Mouse (Mus musculus) lung, embryonic 16.5 days (tissue): Measurements from ENCODE around the gene Plau. TPM values are rescaled to one million over a fixed set of nuclear protein-coding genes. Genes with fewer than 3 reads are reported as not detected.
A peak's percentile ranks its signal among the peaks of the same experiment; 100 is the strongest.

Experiments
- ATAC-seq: fragments of 200-750 bp; cut with Nextera tagmentation; 2 replicates; pipeline ENCODE4 v1.8.0; 2017; ENCODE audit warnings: low read depth, mild to moderate bottlenecking, moderate library complexity
- H3K27ac ChIP-seq: fragments of 300-500 bp; sonication (generic); 2 replicates; pipeline ENCODE4 v1.5.1; 2014; ENCODE audit warnings: mild to moderate bottlenecking, control low read depth, low read length
- H3K27me3 ChIP-seq: fragments of 300-500 bp; sonication (generic); 2 replicates; pipeline ENCODE4 v1.6.1; 2014; ENCODE audit warnings: low read depth, low read length, mixed read lengths; ENCODE audit not compliant: control insufficient read depth, insufficient read depth
- H3K36me3 ChIP-seq: fragments of 300-500 bp; sonication (generic); 2 replicates; pipeline ENCODE4 v1.6.1; 2014; ENCODE audit warnings: low read length; ENCODE audit not compliant: control insufficient read depth, insufficient read depth
- H3K4me1 ChIP-seq: fragments of 300-500 bp; sonication (generic); replicated peaks from 2 replicates; pipeline ENCODE4 v1.6.1; 2014; ENCODE audit warnings: low read length, mixed read lengths; ENCODE audit not compliant: control insufficient read depth, insufficient read depth
- H3K4me2 ChIP-seq: fragments of 300-500 bp; sonication (generic); 2 replicates; pipeline ENCODE4 v1.6.1; 2014; ENCODE audit warnings: low read depth, low read length, control low read depth
- H3K4me3 ChIP-seq: fragments of 300-500 bp; sonication (generic); 2 replicates; pipeline ENCODE4 v1.5.1; 2014; ENCODE audit warnings: mild to moderate bottlenecking, low read length, control low read depth
- H3K9ac ChIP-seq: fragments of 300-500 bp; sonication (generic); 2 replicates; pipeline ENCODE4 v1.6.1; 2014; ENCODE audit warnings: low read length, control low read depth
- H3K9me3 ChIP-seq: fragments of 300-500 bp; sonication (generic); 2 replicates; pipeline ENCODE4 v1.6.1; 2016; ENCODE audit warnings: low read length; ENCODE audit not compliant: control insufficient read depth
- WGBS: fragments of 180-500 bp; shearing (Covaris S2); extraction: QIAGEN DNeasy Blood & Tissue Kit; methylation state at CpG from one replicate; pipeline ENCODE4 v1.1.7; 2014; 5-methylcytosine and 5-hydroxymethylcytosine counted together
- polyA plus RNA-seq: library from polyadenylated mRNA; unstranded; fragments of >200 nt; fragmentation: Nextera tagmentation; extraction: Ambion mirVana; gene quantifications from 2 replicates; pipeline ENCODE4 v1.2.1, GENCODE M21; 2015

Gene Plau
- polyA plus RNA-seq, 1 experiment from 2014 or later = 2.1 TPM

DNA sequence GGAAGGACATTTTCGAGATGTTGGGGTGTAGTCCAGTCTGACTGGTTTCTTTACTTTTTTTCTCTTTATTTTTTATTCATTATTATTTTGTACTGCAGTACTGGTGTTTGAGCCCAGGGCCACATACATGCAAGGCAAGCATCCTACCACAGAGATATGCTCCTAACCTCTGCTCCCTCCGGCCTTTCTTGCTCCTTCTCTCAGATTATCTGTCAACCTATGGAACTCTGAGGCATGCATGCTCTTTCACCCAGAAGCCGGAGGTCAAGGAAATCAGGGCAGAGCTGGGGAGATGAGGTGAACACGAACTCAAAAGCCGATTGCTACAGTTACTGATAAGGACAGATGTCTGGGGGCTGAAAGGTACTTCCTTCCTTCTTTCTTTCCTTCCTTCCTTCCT lies 32.0 kb upstream of the Plau start:
- no peak overlapping the region for H3K4me3 ChIP-seq
- no peak for ATAC-seq
- H3K4me2 ChIP-seq = no peak overlapping the region
- H3K27ac ChIP-seq = peak overlapping the region; percentile 5; the same call in 1 of the 2 replicates
- H3K36me3 ChIP-seq = no peaks in the 10 kb centered on the region
- peaks cover 26% of the 10 kb centered on the region for H3K4me1 ChIP-seq
- H3K9me3 ChIP-seq = no peaks in the 10 kb centered on the region
- 49% methylated on average over 5 of the region's 5 CpGs for WGBS
- H3K9ac ChIP-seq = no peak overlapping the region
- H3K27me3 ChIP-seq = no peaks in the 10 kb centered on the region

DNA sequence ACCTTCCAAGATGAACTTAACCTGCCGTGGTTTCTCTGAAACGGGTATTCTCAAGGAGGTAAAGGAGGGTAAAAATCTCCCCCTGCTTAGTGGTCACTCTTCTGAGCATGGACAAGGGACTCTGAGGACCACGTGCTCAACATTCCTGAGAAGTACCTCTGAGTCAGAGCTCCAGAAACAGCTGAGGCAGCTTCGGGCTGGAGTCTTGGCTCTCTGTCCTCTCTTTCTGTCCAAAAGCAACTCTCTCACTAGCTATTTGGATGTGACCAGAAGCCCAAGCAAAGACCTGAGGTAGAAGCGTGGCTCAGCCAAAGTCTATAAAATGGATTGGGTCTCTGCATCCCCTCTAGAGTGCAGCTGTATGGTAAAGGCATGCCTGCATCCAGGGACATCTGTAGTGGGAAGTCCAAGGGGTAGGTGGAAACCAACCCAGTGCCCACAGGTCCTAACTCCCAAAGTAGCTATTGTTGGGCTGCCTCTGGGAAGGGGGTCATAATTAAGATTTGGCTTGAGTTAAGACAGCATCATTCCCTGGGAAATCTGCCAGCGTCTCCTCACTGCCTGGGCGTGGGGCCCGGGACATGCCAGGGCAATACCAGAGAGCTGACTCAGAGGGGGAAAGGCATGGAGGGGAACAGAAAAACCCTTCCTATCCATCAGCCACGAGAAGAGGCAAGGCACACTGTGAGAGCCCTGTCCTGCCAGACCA lies 31.3 kb upstream of the Plau start:
- peak; percentile 85 for ATAC-seq
- no peaks in the 10 kb centered on the region for H3K27me3 ChIP-seq
- H3K9me3 ChIP-seq = no peaks in the 10 kb centered on the region
- peaks cover 26% of the 10 kb centered on the region for H3K4me1 ChIP-seq
- H3K9ac ChIP-seq = no peak overlapping the region
- 31% methylated on average over 9 of the region's 9 CpGs for WGBS
- H3K4me3 ChIP-seq = no peak overlapping the region
- 0 out of 2 replicates have a peak overlapping the region, but pooled peaks have one; percentile 24 for H3K4me2 ChIP-seq
- no peaks in the 10 kb centered on the region for H3K36me3 ChIP-seq
- peak overlapping the region; percentile 84 for H3K27ac ChIP-seq

DNA sequence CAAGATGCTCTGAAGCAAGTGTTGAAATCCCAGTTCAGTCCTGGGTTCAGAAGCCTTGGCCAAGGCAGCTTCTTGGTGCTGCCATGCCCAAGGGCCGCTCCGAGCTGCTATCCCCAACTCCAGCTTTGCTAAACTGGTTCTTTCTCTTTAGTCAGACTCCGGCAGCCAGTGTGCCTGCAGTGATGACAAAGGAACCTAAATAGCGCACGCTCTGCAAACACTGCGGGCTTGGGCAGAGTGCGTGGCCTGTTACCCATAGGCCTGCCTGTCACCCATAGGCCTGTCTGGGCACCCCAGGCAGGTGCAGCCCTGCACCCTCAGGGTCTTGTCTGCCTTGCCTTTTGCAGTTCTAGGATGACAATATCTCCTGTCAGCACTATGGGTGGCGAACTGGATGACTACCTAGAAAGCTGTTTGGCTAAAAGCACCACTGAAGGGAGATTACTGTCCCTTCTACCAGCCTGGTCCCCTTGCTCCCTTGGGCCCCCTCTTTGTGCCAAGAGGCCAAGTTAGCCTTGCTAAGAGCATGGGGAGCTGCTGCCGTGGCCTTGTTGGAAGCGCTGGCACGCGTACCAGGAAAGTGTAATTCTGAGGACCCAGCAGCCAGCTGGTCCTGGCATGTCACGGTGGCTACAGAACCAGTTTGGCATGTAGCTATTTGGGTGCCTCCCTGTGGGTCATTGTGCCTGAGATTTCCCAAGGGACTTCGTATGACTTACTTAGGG lies 30.2 kb upstream of the Plau start:
- Histone ChIP-seq H3K9me3 (no peaks in the 10 kb centered on the region), H3K36me3 (no peaks in the 10 kb centered on the region), H3K27ac (peak overlapping the region; percentile 84; the same call in 1 of the 2 replicates), H3K27me3 (no peaks in the 10 kb centered on the region), H3K4me1 (peaks cover 26% of the 10 kb centered on the region), H3K9ac (no peak overlapping the region), H3K4me2 (no peak overlapping the region), H3K4me3 (no peak overlapping the region)
- 69% methylated on average over 14 of the region's 14 CpGs for WGBS
- no peak for ATAC-seq

DNA sequence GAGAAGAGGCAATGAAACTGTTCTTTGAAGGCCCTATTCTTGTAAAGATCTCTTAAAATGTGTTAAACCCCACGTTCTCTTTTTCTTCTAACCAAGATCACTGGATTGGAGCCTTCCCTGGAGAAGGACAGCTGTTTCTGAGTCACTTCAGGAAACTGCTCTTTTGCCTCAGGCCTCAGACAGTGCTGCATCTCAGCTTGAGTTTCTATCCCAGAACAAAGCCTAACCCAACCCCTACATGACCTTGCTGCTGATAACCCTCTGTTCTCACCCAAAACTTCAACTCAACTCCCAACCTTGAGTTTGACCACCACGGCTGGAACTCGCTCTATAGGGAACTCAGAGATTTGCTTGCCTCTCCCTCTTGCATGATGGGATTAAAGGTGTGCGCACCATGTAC lies 27.1 kb upstream of the Plau start:
- 82% methylated on average over 4 of the region's 4 CpGs for WGBS
- Histone ChIP-seq H3K36me3 (no peaks in the 10 kb centered on the region), H3K27me3 (no peaks in the 10 kb centered on the region)

DNA sequence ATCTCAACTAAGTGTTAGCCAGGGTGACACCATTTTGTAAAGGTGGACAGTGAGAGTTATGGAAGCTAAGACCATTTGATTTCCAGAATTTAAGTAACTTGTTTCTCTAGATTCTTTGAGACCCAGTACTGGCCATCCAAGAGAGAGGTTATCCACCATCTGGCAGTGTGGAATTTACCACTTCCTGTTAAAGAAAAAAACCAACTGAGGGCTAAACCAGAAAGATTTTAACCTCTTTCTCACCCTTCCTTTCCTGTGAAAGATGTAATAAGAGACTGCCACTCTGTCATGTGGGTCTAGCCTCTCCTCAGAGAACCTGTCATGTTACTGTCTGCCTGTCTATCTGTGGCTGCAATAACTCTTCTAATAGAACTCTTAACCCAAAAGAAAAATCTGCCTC lies 26.6 kb upstream of the Plau start:
- Histone ChIP-seq H3K4me2 (no peak overlapping the region), H3K4me3 (no peak overlapping the region), H3K4me1 (peaks cover 15% of the 10 kb centered on the region), H3K9ac (no peak overlapping the region), H3K27me3 (no peaks in the 10 kb centered on the region), H3K9me3 (no peaks in the 10 kb centered on the region), H3K27ac (no peak overlapping the region), H3K36me3 (no peaks in the 10 kb centered on the region)
- ATAC-seq = no peak

More for the DNA sequence above, 27.1 kb upstream of the Plau start:
- H3K4me2 ChIP-seq = no peak overlapping the region
- H3K27ac ChIP-seq = no peak overlapping the region
- no peak overlapping the region for H3K4me3 ChIP-seq
- H3K4me1 ChIP-seq = peaks cover 19% of the 10 kb centered on the region
- no peaks in the 10 kb centered on the region for H3K9me3 ChIP-seq
- ATAC-seq = no peak
- H3K9ac ChIP-seq = no peak overlapping the region

DNA sequence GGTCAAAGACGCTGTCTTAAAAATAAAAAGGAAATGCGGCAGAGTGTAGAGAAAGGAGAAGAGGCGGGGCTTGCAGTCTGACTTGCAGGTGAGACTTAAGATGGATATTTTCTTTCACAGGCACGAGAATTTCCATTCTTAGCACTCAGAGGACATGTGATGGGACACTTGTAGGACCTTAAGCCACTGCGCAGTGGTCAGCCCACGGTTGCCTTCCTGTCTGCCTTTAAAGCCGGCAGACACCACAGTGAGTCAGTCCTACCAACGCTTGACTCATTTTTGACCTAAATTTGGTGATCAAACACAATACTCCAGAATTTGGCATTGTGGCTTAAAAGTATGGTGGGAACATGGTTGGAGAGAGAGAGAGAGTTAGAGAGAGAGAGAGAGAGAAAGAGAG lies 25.2 kb upstream of the Plau start:
- H3K9me3 ChIP-seq = no peaks in the 10 kb centered on the region
- 77% methylated on average over 8 of the region's 8 CpGs for WGBS
- H3K27me3 ChIP-seq = no peaks in the 10 kb centered on the region
- H3K4me2 ChIP-seq = no peak overlapping the region
- H3K27ac ChIP-seq = no peak overlapping the region
- H3K9ac ChIP-seq = no peak overlapping the region
- peaks cover under 1% of the 10 kb centered on the region for H3K4me1 ChIP-seq
- no peak for ATAC-seq
- H3K4me3 ChIP-seq = no peak overlapping the region
- H3K36me3 ChIP-seq = no peaks in the 10 kb centered on the region

DNA sequence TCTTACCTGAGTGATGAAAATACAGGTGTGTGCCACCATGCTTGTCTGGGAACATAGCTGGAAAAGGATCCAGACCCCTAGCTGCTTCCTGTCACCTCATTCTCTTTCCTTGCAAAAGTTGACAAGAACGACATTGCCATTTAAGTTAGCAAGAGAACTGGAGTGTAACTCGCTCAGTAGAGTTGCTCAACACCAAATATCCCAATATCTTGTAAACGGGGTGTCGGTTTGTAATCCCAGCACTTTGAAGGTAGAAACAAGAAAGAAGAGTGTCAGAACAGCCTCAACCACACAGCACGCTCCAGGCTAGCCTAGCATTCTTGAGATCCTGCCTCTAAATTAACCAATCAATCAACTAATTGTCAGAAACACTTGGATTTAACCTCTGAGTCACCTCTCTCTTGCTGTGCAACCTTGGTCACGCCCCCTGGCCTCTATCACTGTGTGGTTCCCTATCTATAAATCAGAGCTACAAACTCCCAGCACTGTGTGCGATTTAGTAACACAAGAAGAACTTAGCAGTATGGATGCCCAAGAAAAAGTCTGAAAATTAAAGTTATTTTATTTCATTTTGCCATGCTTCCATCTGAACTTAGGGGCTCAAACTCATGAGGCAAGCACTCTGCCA lies 24.6 kb upstream of the Plau start:
- Histone ChIP-seq H3K4me1 (no peaks in the 10 kb centered on the region), H3K9ac (no peak overlapping the region), H3K27me3 (no peaks in the 10 kb centered on the region), H3K4me3 (no peak overlapping the region), H3K27ac (no peak overlapping the region), H3K36me3 (no peaks in the 10 kb centered on the region), H3K4me2 (no peak overlapping the region), H3K9me3 (peaks cover 3% of the 10 kb centered on the region; the same call in 1 of the 2 replicates)
- no peak for ATAC-seq
- WGBS = 46% methylated on average over 7 of the region's 7 CpGs

DNA sequence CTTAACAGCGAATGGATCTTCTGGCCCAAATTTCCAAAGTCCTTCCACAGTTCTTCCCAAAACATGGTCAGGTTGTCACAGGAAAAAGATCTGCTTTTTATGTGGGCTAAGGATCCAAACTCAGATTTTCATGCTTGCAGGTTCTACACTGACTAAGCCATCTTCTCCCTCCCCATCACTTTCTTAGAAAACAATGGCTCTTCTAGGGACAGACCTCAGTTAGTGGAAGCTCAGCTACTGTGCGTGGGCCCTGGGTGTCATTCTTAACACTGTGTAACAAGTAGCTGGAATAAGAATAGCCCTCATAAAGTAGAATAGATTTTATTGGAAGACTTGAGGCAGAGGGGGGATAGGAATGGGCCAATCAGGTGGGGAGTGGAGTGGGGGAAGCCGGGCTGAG lies 21.0 kb upstream of the Plau start:
- H3K4me3 ChIP-seq = no peak overlapping the region
- H3K36me3 ChIP-seq = no peaks in the 10 kb centered on the region
- H3K9ac ChIP-seq = no peak overlapping the region
- no peak for ATAC-seq
- H3K4me2 ChIP-seq = no peak overlapping the region
- H3K27me3 ChIP-seq = no peaks in the 10 kb centered on the region
- H3K4me1 ChIP-seq = no peaks in the 10 kb centered on the region
- peaks cover 3% of the 10 kb centered on the region; the same call in 1 of the 2 replicates for H3K9me3 ChIP-seq
- WGBS = 86% methylated on average over 3 of the region's 3 CpGs
- H3K27ac ChIP-seq = no peak overlapping the region

DNA sequence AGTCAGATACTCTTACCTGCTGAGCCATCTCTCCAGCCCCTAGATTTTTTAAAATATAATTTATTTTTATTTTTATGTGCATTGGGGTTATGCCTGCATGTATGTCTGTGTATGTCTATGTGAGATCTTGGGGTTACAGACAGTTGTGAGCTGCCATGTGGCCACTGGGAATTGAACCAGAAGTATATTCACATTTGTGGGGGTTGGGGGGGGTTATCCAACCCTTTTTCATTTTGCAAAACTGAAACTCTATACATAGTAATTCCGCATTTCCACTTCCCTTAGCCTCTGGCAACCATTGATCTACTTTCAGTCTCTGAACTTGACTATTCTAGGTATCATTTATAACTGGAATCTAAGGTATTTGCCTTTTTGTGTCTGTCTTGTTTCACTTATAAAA lies 11.9 kb upstream of the Plau start:
- Histone ChIP-seq H3K4me2 (no peak overlapping the region), H3K9ac (no peak overlapping the region), H3K27ac (no peak overlapping the region), H3K9me3 (no peaks in the 10 kb centered on the region), H3K4me1 (no peaks in the 10 kb centered on the region), H3K36me3 (no peaks in the 10 kb centered on the region), H3K4me3 (no peak overlapping the region), H3K27me3 (no peaks in the 10 kb centered on the region)
- 80% methylated on average over 1 of the region's 1 CpGs for WGBS
- ATAC-seq = no peak
